ENCODE assay signal across 8 mouse cellular contexts in the genomic region with DNA sequence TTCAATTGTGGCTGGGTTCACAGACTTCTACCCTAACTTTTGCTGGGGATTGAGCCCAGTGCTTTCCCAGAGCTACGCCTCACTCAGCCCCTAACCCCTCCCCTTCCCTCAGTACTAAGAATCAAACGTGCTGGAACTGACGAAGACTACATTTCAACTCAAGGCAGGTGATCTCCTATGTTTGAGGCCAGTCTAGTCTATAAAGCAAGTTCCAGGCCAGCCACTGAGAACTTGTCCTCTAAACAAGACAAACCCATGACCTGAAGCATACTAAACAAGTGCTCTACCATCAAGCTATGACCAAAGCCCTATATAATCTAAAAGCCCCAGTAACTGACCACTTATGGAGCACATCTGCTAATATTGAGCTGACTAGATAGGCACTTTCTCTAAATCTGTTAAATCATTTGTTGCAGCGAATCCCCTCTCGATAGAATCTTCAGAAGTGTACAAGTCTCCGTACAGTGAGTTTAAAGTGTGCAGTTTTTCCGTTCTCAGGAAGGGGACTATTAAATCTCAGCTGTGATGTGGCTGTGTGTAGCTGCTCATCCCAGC. TPM values are rescaled to one million over a fixed set of nuclear protein-coding genes. Genes with fewer than 3 reads are reported as not detected.
DNase-seq lines count a peak whose midpoint lies in the region; ATAC-seq and TF ChIP-seq lines count a peak whose summit lies in the region.

No protein-coding gene starts in this region.

- DNase-seq in heart, postnatal 4 days: no peak
- DNase-seq in G1E (ENCODE audit: low spot score) (no peak), adipocyte (ENCODE audit: low spot score) (no peak)
- DNase-seq in midbrain, embryonic 11.5 days (ENCODE audit: low spot score, missing footprints): no peak
- no peak for DNase-seq in layer of hippocampus, adult 18-20 months (ENCODE audit: low spot score in 2 of 2)
- no peak for DNase-seq in kidney, adult 9 months

- ATAC-seq in heart, embryonic 11.5 days (replicated peaks; ENCODE audit: insufficient number of reproducible peaks, low FRiP score, low TSS enrichment): no peak
- ATAC-seq in G1E (ENCODE audit: extremely low read depth, insufficient number of reproducible peaks, low FRiP score, poor library complexity, severe bottlenecking): no peak
- no peak for ATAC-seq in hindbrain, embryonic 13.5 days (ENCODE audit: low FRiP score)
- ATAC-seq in midbrain, embryonic 11.5 days (ENCODE audit: low FRiP score): no peak

- H3K9ac ChIP-seq in heart, embryonic 11.5 days (ENCODE audit: low read depth, low read length): no peak overlapping the region
- peak overlapping the region; percentile 88; the same call in 1 of the 2 replicates for H3K9ac ChIP-seq in hindbrain, embryonic 13.5 days
- H3K9ac ChIP-seq in midbrain, embryonic 11.5 days (ENCODE audit: low read length): no peak overlapping the region; the same call in 1 of the 2 replicates

- 39% methylated on average over 7 of the region's 7 CpGs for WGBS in heart, embryonic 11.5 days (ENCODE audit: insufficient replicate concordance)
- WGBS in hindbrain, embryonic 13.5 days: 41% methylated on average over 7 of the region's 7 CpGs
- 41% methylated on average over 7 of the region's 7 CpGs for WGBS in midbrain, embryonic 11.5 days

- H3K9me3 ChIP-seq in heart, embryonic 11.5 days (replicated peaks; ENCODE audit: control insufficient read depth, low read length): no peaks in the 10 kb centered on the region
- no peaks in the 10 kb centered on the region for H3K9me3 ChIP-seq in G1E (replicated peaks)
- no peaks in the 10 kb centered on the region for H3K9me3 ChIP-seq in hindbrain, embryonic 13.5 days
- H3K9me3 ChIP-seq in midbrain, embryonic 11.5 days (ENCODE audit: control insufficient read depth, low read length): no peaks in the 10 kb centered on the region

- TF ChIP-seq CTCF in G1E (IDR thresholded peaks at IDR 0.05; ENCODE audit: low read depth, low read length): no peak

- peaks cover 41% of the 10 kb centered on the region for H3K4me1 ChIP-seq in heart, embryonic 11.5 days (ENCODE audit: control insufficient read depth, insufficient read depth, low read length)
- H3K4me1 ChIP-seq in G1E (ENCODE audit: insufficient read depth, low read depth, low read length): peaks cover 51% of the 10 kb centered on the region
- peaks cover 70% of the 10 kb centered on the region for H3K4me1 ChIP-seq in hindbrain, embryonic 13.5 days (replicated peaks)
- peaks cover 57% of the 10 kb centered on the region for H3K4me1 ChIP-seq in midbrain, embryonic 11.5 days (ENCODE audit: control insufficient read depth, insufficient read depth, low read length)

- H3K27ac ChIP-seq in heart, embryonic 11.5 days (ENCODE audit: low read depth, low read length): 0 out of 2 replicates have a peak overlapping the region, but pooled peaks have one; percentile 83
- H3K27ac ChIP-seq in hindbrain, embryonic 13.5 days: peak overlapping the region; percentile 97; the same call in 1 of the 2 replicates
- no peak overlapping the region for H3K27ac ChIP-seq in midbrain, embryonic 11.5 days (ENCODE audit: low read depth, low read length)

- no peaks in the 10 kb centered on the region for H3K27me3 ChIP-seq in heart, embryonic 11.5 days (ENCODE audit: control insufficient read depth, insufficient read depth, low read length)
- H3K27me3 ChIP-seq in G1E (ENCODE audit: insufficient read depth, low read length): no peaks in the 10 kb centered on the region
- no peaks in the 10 kb centered on the region for H3K27me3 ChIP-seq in hindbrain, embryonic 13.5 days
- no peaks in the 10 kb centered on the region for H3K27me3 ChIP-seq in midbrain, embryonic 11.5 days (ENCODE audit: control insufficient read depth, insufficient read depth, low read length)

- H3K4me3 ChIP-seq in heart, embryonic 11.5 days (ENCODE audit: low read depth, low read length): no peak overlapping the region; the same call in 1 of the 2 replicates
- peak overlapping the region; percentile 28; the same call in 1 of the 2 replicates for H3K4me3 ChIP-seq in G1E (ENCODE audit: low read depth, low read length)
- 0 out of 2 replicates have a peak overlapping the region, but pooled peaks have one; percentile 59 for H3K4me3 ChIP-seq in hindbrain, embryonic 13.5 days
- no peak overlapping the region for H3K4me3 ChIP-seq in midbrain, embryonic 11.5 days (ENCODE audit: low read depth, low read length)

- peak overlapping the region; percentile 83 for H3K4me2 ChIP-seq in heart, embryonic 11.5 days
- peak overlapping the region; percentile 74 for H3K4me2 ChIP-seq in hindbrain, embryonic 13.5 days
- peak overlapping the region; percentile 71; the same call in 1 of the 2 replicates for H3K4me2 ChIP-seq in midbrain, embryonic 11.5 days

- 0 out of 2 replicates have a peak, but pooled peaks cover 5% of the 10 kb centered on the region for H3K36me3 ChIP-seq in heart, embryonic 11.5 days (ENCODE audit: control insufficient read depth, insufficient read depth, low read length)
- peaks cover 38% of the 10 kb centered on the region for H3K36me3 ChIP-seq in G1E (replicated peaks)
- H3K36me3 ChIP-seq in hindbrain, embryonic 13.5 days: peaks cover 12% of the 10 kb centered on the region
- peaks cover 6% of the 10 kb centered on the region; the same call in 1 of the 2 replicates for H3K36me3 ChIP-seq in midbrain, embryonic 11.5 days (ENCODE audit: control insufficient read depth, insufficient read depth, low read length)

RNA-seq across cellular contexts. Expression of a gene that starts 14.5 kb away (rescaled TPM):
- polyA plus RNA-seq in heart, embryonic 11.5 days (2014; fragmentation: Nextera tagmentation; extraction: Ambion mirVana): 61.5 and 65.2 TPM in 2 replicates
- total RNA-seq in heart, postnatal 4 days (2021): 10 to 100 TPM; 57.0 to 58.4 TPM
- total RNA-seq in G1E (2014; fragmentation: Nextera tagmentation) (220 and 262 TPM in 2 replicates), G1E (2017) (35.8 and 40.7 TPM in 2 replicates)
- polyA plus RNA-seq in G1E (2012): 7.6 and 8.0 TPM in 2 replicates
- polyA plus RNA-seq in hindbrain, embryonic 13.5 days (2015; fragmentation: Nextera tagmentation; extraction: Ambion mirVana): 169 and 170 TPM in 2 replicates
- polyA plus RNA-seq in midbrain, embryonic 11.5 days (2014; fragmentation: Nextera tagmentation; extraction: Ambion mirVana): 110 and 115 TPM in 2 replicates
- total RNA-seq in layer of hippocampus, adult 18-20 months (2021): 10 to 100 TPM; 81.4 to 84.0 TPM

Comparison
In these comparisons a context has a peak if more than half of its experiments do, and no peak if none do; other contexts are left out.
1. H3K4me3 ChIP-seq: peak in G1E (single experiment) and hindbrain, embryonic 13.5 days (single experiment); none in heart, embryonic 11.5 days (single experiment) and midbrain, embryonic 11.5 days (single experiment).
2. Peak in every context shown above with its lines, with median percentiles within 50 percentile points of each other: H3K4me2 ChIP-seq.